ENCODE assay signal across 9 mouse cellular contexts in the genomic region with DNA sequence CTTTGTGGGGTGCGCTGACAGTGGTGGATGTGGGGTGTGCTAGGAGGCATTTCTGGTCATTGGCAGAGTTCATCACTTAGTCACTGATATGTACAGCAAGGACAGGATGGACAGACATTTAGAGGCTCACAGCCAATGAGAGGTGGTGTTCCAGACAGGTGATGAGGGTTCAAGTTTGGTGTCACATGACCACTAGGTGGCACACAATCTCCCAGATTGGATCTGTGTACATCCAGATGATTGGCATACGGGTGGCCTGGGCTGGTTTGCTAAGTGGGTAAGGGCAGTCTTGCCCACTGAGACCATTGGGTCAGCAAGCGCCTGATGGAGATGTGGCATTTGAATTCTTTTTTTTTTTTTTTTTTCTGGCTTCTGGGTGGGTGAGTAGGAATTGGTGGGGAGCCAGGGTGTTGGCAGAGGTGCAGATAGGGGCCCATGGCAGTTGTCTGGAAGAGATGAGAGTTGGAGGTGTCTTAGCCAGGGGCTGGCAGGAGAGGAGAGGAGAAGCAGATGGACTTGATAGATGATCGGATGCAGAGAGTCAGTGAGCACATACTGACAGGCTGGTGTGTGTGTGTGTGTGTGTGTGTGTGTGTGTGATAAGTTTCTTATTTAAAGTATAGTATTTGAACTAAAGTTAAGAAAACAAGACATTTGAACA. TPM values are rescaled to one million over a fixed set of nuclear protein-coding genes. Genes with fewer than 3 reads are reported as not detected.
DNase-seq lines count a peak whose midpoint lies in the region; ATAC-seq and TF ChIP-seq lines count a peak whose summit lies in the region.
"Had no signal": no experiment of that assay in that cellular context is flagged by ENCODE, and none has a peak within 500 bp of the region (broad histone marks: within the 10 kb centered on the region; RNA-seq: fewer than 3 reads in every experiment).

No protein-coding gene starts in this region.

- no peak for ATAC-seq in kidney, postnatal 0 days (replicated peaks; ENCODE audit: low FRiP score, low read depth)

- TF ChIP-seq CTCF in kidney, postnatal 0 days (IDR thresholded peaks at IDR 0.05; ENCODE audit: low read depth) = peak; percentile 56
- TF ChIP-seq CTCF in MEL (IDR thresholded peaks at IDR 0.05 in 2 of 3, conservative IDR thresholded peaks at IDR 0.05 in 1 of 3; ENCODE audit: control insufficient read depth in 1 of 3, insufficient read depth in 1 of 3, low read depth in 2 of 3, low read length in 3 of 3, poor library complexity in 1 of 3, severe bottlenecking in 1 of 3) = peak; percentile 28 to 48 (median 43); a peak in 5 of 6 replicates

- peaks cover 38% of the 10 kb centered on the region for H3K36me3 ChIP-seq in kidney, postnatal 0 days (ENCODE audit: insufficient read depth, low read length)
- H3K36me3 ChIP-seq in MEL (ENCODE audit: control insufficient read depth in 1 of 2, insufficient read depth in 2 of 2, low read length in 2 of 2) = peaks cover 0 to 34% of the 10 kb centered on the region in 2 experiments; a peak in 2 of 4 replicates

- H3K9ac ChIP-seq in kidney, postnatal 0 days (ENCODE audit: low read depth, low read length) = no peak overlapping the region
- no peak overlapping the region for H3K9ac ChIP-seq in MEL (ENCODE audit: control insufficient read depth, low read depth, low read length, poor library complexity, severe bottlenecking)
- H3K9ac ChIP-seq: neural tube, embryonic 13.5 days had no signal

- H3K4me1 ChIP-seq in kidney, postnatal 0 days (replicated peaks; ENCODE audit: insufficient read depth, low read length) = no peaks in the 10 kb centered on the region
- no peaks in the 10 kb centered on the region for H3K4me1 ChIP-seq in MEL (ENCODE audit: control insufficient read depth in 1 of 2, insufficient read depth in 2 of 2, low read length in 2 of 2)
- H3K4me1 ChIP-seq: neural tube, embryonic 13.5 days had no signal

- no peaks in the 10 kb centered on the region for H3K9me3 ChIP-seq in kidney, postnatal 0 days (replicated peaks; ENCODE audit: low read length)
- H3K9me3 ChIP-seq in MEL (replicated peaks; ENCODE audit: insufficient read depth, low read length) = no peaks in the 10 kb centered on the region
- H3K9me3 ChIP-seq: neural tube, embryonic 13.5 days had no signal

- no peak for TF ChIP-seq POLR2A in MEL (IDR thresholded peaks at IDR 0.05; ENCODE audit: control insufficient read depth in 1 of 2, insufficient read depth in 1 of 2, low read depth in 1 of 2, low read length in 2 of 2, poor library complexity in 1 of 2)

- DNase-seq in kidney, postnatal 0 days (ENCODE audit: low spot score) = no peak
- no peak for DNase-seq in kidney, adult 8-10 months
- peak; percentile 15 to 22 for DNase-seq in B cell, adult 2 months
- peak; percentile 18 for DNase-seq in MEL (ENCODE audit: low read depth, low spot score)
- DNase-seq in lung, postnatal 36 days = peak; percentile 28
- DNase-seq in testis, postnatal 14 days (ENCODE audit: low spot score) = no peak
- no peak for DNase-seq in ovary, postnatal 36 days (ENCODE audit: low spot score)
- DNase-seq: heart, adult 11 months had no signal

- H3K79me2 ChIP-seq in MEL (ENCODE audit: control insufficient read depth, insufficient read depth, low read length, poor library complexity) = no peaks in the 10 kb centered on the region; the same call in 1 of the 2 replicates

- no peak overlapping the region for H3K4me3 ChIP-seq in kidney, postnatal 0 days (replicated peaks; ENCODE audit: low read depth, low read length)
- H3K4me3 ChIP-seq in MEL (ENCODE audit: control insufficient read depth in 1 of 2, insufficient read depth in 1 of 2, low read depth in 2 of 2, low read length in 2 of 2) = no peak overlapping the region
- H3K4me3 ChIP-seq: neural tube, embryonic 13.5 days had no signal

- TF ChIP-seq RAD21 in MEL (IDR thresholded peaks at IDR 0.05; ENCODE audit: low read depth, low read length) = no peak

- 95% methylated on average over 4 of the region's 4 CpGs for WGBS in kidney, postnatal 0 days

- TF ChIP-seq EP300 in MEL (IDR thresholded peaks at IDR 0.05; ENCODE audit: low read depth in 1 of 2, low read length in 2 of 2) = no peak

- H3K27me3 ChIP-seq in kidney, postnatal 0 days (ENCODE audit: insufficient read depth, low read length) = no peaks in the 10 kb centered on the region
- no peaks in the 10 kb centered on the region for H3K27me3 ChIP-seq in MEL (ENCODE audit: control insufficient read depth in 1 of 2, insufficient read depth in 2 of 2, low read length in 2 of 2)
- H3K27me3 ChIP-seq: neural tube, embryonic 13.5 days had no signal

- H3K27ac ChIP-seq in kidney, postnatal 0 days = no peak overlapping the region
- H3K27ac ChIP-seq in MEL (ENCODE audit: control insufficient read depth, low read depth, low read length) = no peak overlapping the region
- H3K27ac ChIP-seq: neural tube, embryonic 13.5 days had no signal

- no peak overlapping the region for H3K4me2 ChIP-seq in kidney, postnatal 0 days (ENCODE audit: low read length)
- H3K4me2 ChIP-seq: neural tube, embryonic 13.5 days had no signal

TF ChIP-seq in MEL, 35 proteins besides CTCF, POLR2A, EP300 and RAD21:
- TF ChIP-seq BHLHE40 (IDR thresholded peaks at IDR 0.05; ENCODE audit: borderline replicate concordance, low read depth, low read length) = no peak

RNA-seq across cellular contexts. Expression of a gene that starts 18.8 kb away (rescaled TPM):
- 27.2 and 30.3 TPM in 2 replicates for polyA plus RNA-seq in kidney, postnatal 0 days (2015; fragmentation: Nextera tagmentation; extraction: Ambion mirVana)
- 159 and 197 TPM in 2 replicates for total RNA-seq in MEL (2012; rRNA removed)
- polyA plus RNA-seq in MEL (2012; ENCODE audit: insufficient read depth in 1 of 2, insufficient read length in 2 of 2, low read depth in 1 of 2, low replicate concordance in 2 of 2, missing spikeins in 1 of 2) = 1,000 to 10,000 TPM in 1 of 2 experiments, 100 to 1,000 TPM in 1; 195 to 1,239 TPM

RNA-seq across cellular contexts. Expression of a gene that starts 22.2 kb away (rescaled TPM):
- 0.33 and 0.47 TPM in 2 replicates for polyA plus RNA-seq in kidney, postnatal 0 days (2015; fragmentation: Nextera tagmentation; extraction: Ambion mirVana)
- total RNA-seq in MEL (2012; rRNA removed) = 0.12 TPM in 1 of 2 replicates, not detected in the other
- under 1 TPM in 1 of 2 experiments, not detected in 1; 0.04 TPM for polyA plus RNA-seq in MEL (2012; ENCODE audit: insufficient read depth in 1 of 2, insufficient read length in 2 of 2, low read depth in 1 of 2, low replicate concordance in 2 of 2, missing spikeins in 1 of 2)

RNA-seq across cellular contexts. Expression of a gene that starts 48.3 kb away (rescaled TPM):
- 0.18 and 0.33 TPM in 2 replicates for polyA plus RNA-seq in kidney, postnatal 0 days (2015; fragmentation: Nextera tagmentation; extraction: Ambion mirVana)
- not detected in 2 replicates for total RNA-seq in MEL (2012; rRNA removed)
- not detected for polyA plus RNA-seq in MEL (2012; ENCODE audit: insufficient read depth in 1 of 2, insufficient read length in 2 of 2, low read depth in 1 of 2, low replicate concordance in 2 of 2, missing spikeins in 1 of 2)

Comparison
In these comparisons a context has a peak if more than half of its experiments do, and no peak if none do; other contexts are left out.
1. DNase-seq: peak in B cell, adult 2 months (2 of 2), MEL (single experiment) and lung, postnatal 36 days (single experiment); none in kidney, postnatal 0 days (single experiment), kidney, adult 8-10 months (0 of 2), testis, postnatal 14 days (single experiment) and ovary, postnatal 36 days (single experiment).